Mouse (Mus musculus): ENCODE data around the gene Pacsin1. TPM values are rescaled to one million over a fixed set of nuclear protein-coding genes. Genes with fewer than 3 reads are reported as not detected.

The Pacsin1 gene
- polyA plus RNA-seq, 1 experiment from 2014 or later: 3.1 TPM

DNA sequence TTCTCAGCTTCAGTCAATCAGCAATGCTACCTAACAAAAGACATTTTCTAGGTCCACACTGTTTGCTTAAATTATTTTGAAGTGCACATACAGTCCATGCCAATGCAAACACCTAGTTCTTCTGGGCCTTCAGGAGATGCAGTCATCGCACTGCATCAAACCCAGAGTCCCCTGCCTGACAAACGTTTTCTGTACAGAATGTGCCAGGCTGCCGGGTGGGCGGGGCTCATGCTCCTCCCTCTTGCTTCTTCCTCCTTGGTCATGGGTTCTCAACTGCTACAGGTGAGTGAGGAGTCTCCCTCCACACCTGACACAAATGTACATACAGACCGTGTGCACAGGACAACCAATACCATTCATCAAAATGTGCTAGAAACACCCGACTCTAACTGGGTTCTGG is 104.9 kb downstream of the Pacsin1 start:
- Histone ChIP-seq H3K9me3 (replicated peaks) (peaks cover 6% of the 10 kb centered on the region; the same call in 1 of the 2 replicates), H3K4me3 (no peak overlapping the region), H3K4me1 (peaks cover 41% of the 10 kb centered on the region), H3K27me3 (ENCODE audit: low read depth, poor library complexity, severe bottlenecking) (no peaks in the 10 kb centered on the region), H3K27ac (replicated peaks) (no peak overlapping the region), H3K36me3 (peaks cover 29% of the 10 kb centered on the region)
- WGBS: 84% methylated on average over 6 of the region's 6 CpGs
- no peak for DNase-seq (ENCODE audit: low spot score)

Other genes with a start within 250 kb of the Pacsin1 start
- 2.8 and 3.5 TPM in 2 replicates for gene Grm4, start 134.1 kb upstream of the Pacsin1 start, polyA plus RNA-seq (2016; fragmentation: Nextera tagmentation; extraction: Ambion mirVana)
- gene Hmga1, start 99.0 kb upstream of the Pacsin1 start, polyA plus RNA-seq (2016; fragmentation: Nextera tagmentation; extraction: Ambion mirVana): 620 and 831 TPM in 2 replicates
- gene AI413582, start 89.8 kb upstream of the Pacsin1 start, polyA plus RNA-seq (2016; fragmentation: Nextera tagmentation; extraction: Ambion mirVana): 16.4 and 19.2 TPM in 2 replicates
- 90.0 and 109 TPM in 2 replicates for gene Nudt3, start 32.0 kb upstream of the Pacsin1 start, polyA plus RNA-seq (2016; fragmentation: Nextera tagmentation; extraction: Ambion mirVana)
- not detected in 2 replicates for gene RPS10-NUDT3, start 20.3 kb upstream of the Pacsin1 start, polyA plus RNA-seq (2016; fragmentation: Nextera tagmentation; extraction: Ambion mirVana)
- 731 and 876 TPM in 2 replicates for gene Rps10, start 18.8 kb upstream of the Pacsin1 start, polyA plus RNA-seq (2016; fragmentation: Nextera tagmentation; extraction: Ambion mirVana)
- gene Spdef, start 73.4 kb downstream of the Pacsin1 start, polyA plus RNA-seq (2016; fragmentation: Nextera tagmentation; extraction: Ambion mirVana): 0.16 and 0.25 TPM in 2 replicates
- 11.1 and 12.1 TPM in 2 replicates for gene D17Wsu92e, start 165.1 kb downstream of the Pacsin1 start, polyA plus RNA-seq (2016; fragmentation: Nextera tagmentation; extraction: Ambion mirVana)
- gene Snrpc, start 182.6 kb downstream of the Pacsin1 start, polyA plus RNA-seq (2016; fragmentation: Nextera tagmentation; extraction: Ambion mirVana): 403 and 447 TPM in 2 replicates
- 6.3 and 6.6 TPM in 2 replicates for gene Uhrf1bp1, start 200.9 kb downstream of the Pacsin1 start, polyA plus RNA-seq (2016; fragmentation: Nextera tagmentation; extraction: Ambion mirVana)